Mouse (Mus musculus): ENCODE data around the gene Ahdc1. TPM values are rescaled to one million over a fixed set of nuclear protein-coding genes. Genes with fewer than 3 reads are reported as not detected.

Ahdc1 gene
- total and polyA plus RNA-seq, 3 experiments = 2.5 to 8.8 TPM; not detected in 1

DNA sequence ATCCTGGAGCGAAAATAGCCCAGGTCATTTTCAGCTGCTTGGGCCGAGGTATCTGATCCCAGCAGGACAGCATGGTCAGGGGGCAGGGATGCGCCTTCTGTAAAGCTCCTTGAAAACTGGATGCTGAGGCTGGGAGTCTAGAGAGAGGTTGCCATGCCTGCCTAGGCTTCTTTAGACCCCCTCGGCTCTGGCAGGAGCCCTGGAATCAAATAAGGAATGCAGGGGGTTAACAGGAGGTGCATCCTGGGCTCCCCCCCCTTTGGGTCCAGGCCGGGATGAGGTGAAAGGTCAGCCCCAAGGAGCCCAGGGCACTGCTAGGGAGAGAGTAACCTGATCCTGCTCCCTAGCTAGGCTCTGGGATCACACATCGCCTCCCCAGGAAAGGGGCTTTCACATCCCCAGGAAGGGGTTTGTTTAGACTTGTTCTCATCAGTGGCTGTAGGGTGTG is 33.6 kb downstream of the Ahdc1 start:
- Histone ChIP-seq H3K9me3 (replicated peaks; ENCODE audit: insufficient read depth, low read length) (no peaks in the 10 kb centered on the region), H3K27ac (ENCODE audit: control insufficient read depth, low read depth, low read length) (no peak overlapping the region), H3K9ac (ENCODE audit: control insufficient read depth, low read depth, low read length, poor library complexity, severe bottlenecking) (no peak overlapping the region), H3K79me2 (ENCODE audit: control insufficient read depth, insufficient read depth, low read length, poor library complexity) (no peaks in the 10 kb centered on the region), H3K4me1 (ENCODE audit: control insufficient read depth in 1 of 2, insufficient read depth in 2 of 2, low read length in 2 of 2) (peaks cover 6 to 11% of the 10 kb centered on the region in 2 experiments; a peak in 2 of 4 replicates), H3K27me3 (ENCODE audit: control insufficient read depth in 1 of 2, insufficient read depth in 2 of 2, low read length in 2 of 2) (no peaks in the 10 kb centered on the region), H3K4me3 (ENCODE audit: control insufficient read depth in 1 of 2, insufficient read depth in 1 of 2, low read depth in 2 of 2, low read length in 2 of 2) (no peak overlapping the region), H3K36me3 (ENCODE audit: control insufficient read depth in 1 of 2, insufficient read depth in 2 of 2, low read length in 2 of 2) (peaks cover 0 to 2% of the 10 kb centered on the region in 2 experiments; a peak in 1 of 4 replicates)
- TF ChIP-seq CHD1 (IDR thresholded peaks at IDR 0.05; ENCODE audit: low read depth, low read length) = no peak
- no peak for TF ChIP-seq RAD21 (IDR thresholded peaks at IDR 0.05; ENCODE audit: low read depth, low read length)
- no peak for TF ChIP-seq E2F4 (IDR thresholded peaks at IDR 0.05; ENCODE audit: borderline replicate concordance, low read depth, low read length)
- TF ChIP-seq USF2 (IDR thresholded peaks at IDR 0.05; ENCODE audit: borderline replicate concordance in 1 of 2, insufficient read depth in 1 of 2, low read depth in 1 of 2, low read length in 2 of 2) = no peak
- TF ChIP-seq POLR2A (IDR thresholded peaks at IDR 0.05; ENCODE audit: control insufficient read depth in 1 of 2, insufficient read depth in 1 of 2, low read depth in 1 of 2, low read length in 2 of 2, poor library complexity in 1 of 2) = no peak
- DNase-seq (ENCODE audit: low read depth, low spot score) = no peak

DNA sequence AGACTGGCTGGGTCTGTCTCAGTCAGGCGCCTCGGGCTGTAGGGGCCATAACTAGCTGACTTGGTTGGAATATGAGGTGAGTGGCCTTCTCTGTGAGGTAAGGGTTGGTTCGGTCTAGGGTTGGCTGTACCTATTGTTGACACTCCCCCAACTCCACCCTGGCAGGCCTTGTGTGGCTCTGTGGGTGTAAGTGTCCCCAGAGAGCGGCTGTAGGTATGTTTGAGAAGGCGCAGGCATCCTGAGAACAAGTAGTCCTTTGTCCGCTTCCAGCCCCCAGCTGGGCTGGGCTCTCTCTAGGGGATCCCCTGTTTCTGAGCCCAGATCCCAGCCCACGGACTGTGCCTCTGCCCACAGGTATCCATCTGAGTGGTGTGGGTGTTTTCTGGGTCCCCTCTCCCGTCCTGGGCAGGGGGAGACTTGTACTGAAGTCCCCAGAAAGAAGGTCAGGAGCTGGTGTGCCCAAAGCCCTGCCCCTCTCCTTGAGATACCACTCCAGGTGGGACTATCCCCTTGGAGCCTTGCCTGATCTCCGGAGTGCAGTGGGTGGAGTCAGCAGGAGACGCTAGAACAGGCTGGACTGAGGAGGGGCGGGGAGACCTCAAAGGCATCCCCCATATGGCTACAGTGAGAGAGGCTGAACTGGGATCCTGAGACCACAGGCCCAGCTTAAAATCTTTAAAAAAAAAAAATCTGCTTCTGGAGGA is 34.9 kb downstream of the Ahdc1 start:
- DNase-seq (ENCODE audit: low read depth, low spot score) = no peak
- H3K9me3 ChIP-seq (replicated peaks; ENCODE audit: insufficient read depth, low read length) = no peaks in the 10 kb centered on the region
- peaks cover 0 to 2% of the 10 kb centered on the region in 2 experiments; a peak in 1 of 4 replicates for H3K36me3 ChIP-seq (ENCODE audit: control insufficient read depth in 1 of 2, insufficient read depth in 2 of 2, low read length in 2 of 2)
- peaks cover 6 to 11% of the 10 kb centered on the region in 2 experiments; a peak in 2 of 4 replicates for H3K4me1 ChIP-seq (ENCODE audit: control insufficient read depth in 1 of 2, insufficient read depth in 2 of 2, low read length in 2 of 2)
- no peaks in the 10 kb centered on the region for H3K27me3 ChIP-seq (ENCODE audit: control insufficient read depth in 1 of 2, insufficient read depth in 2 of 2, low read length in 2 of 2)
- no peaks in the 10 kb centered on the region for H3K79me2 ChIP-seq (ENCODE audit: control insufficient read depth, insufficient read depth, low read length, poor library complexity)
- H3K4me3 ChIP-seq (ENCODE audit: control insufficient read depth in 1 of 2, insufficient read depth in 1 of 2, low read depth in 2 of 2, low read length in 2 of 2) = no peak overlapping the region
- H3K27ac ChIP-seq (ENCODE audit: control insufficient read depth, low read depth, low read length) = no peak overlapping the region
- no peak overlapping the region for H3K9ac ChIP-seq (ENCODE audit: control insufficient read depth, low read depth, low read length, poor library complexity, severe bottlenecking)
- TF ChIP-seq UBTF (IDR thresholded peaks at IDR 0.05; ENCODE audit: borderline replicate concordance, insufficient read depth, low read depth, low read length) (no peak), MAX (IDR thresholded peaks at IDR 0.05; ENCODE audit: low read length) (no peak), POLR2AphosphoS2 (IDR thresholded peaks at IDR 0.05; ENCODE audit: low read length) (no peak), SMC3 (IDR thresholded peaks at IDR 0.05; ENCODE audit: low read depth, low read length) (no peak), JUND (IDR thresholded peaks at IDR 0.05; ENCODE audit: low read depth, low read length) (no peak), HCFC1 (IDR thresholded peaks at IDR 0.05; ENCODE audit: low read depth, low read length) (no peak), TBP (IDR thresholded peaks at IDR 0.05; ENCODE audit: low read depth, low read length) (no peak), GABPA (IDR thresholded peaks at IDR 0.05; ENCODE audit: low read depth, low read length) (no peak), POLR2A (IDR thresholded peaks at IDR 0.05; ENCODE audit: control insufficient read depth in 1 of 2, insufficient read depth in 1 of 2, low read depth in 1 of 2, low read length in 2 of 2, poor library complexity in 1 of 2) (no peak)

Measured in MEL (cell line).